Mouse (Mus musculus) testis, postnatal 14 days (tissue): ENCODE results near the gene Btbd9.
A peak's percentile ranks its signal among the peaks of the same experiment; 100 is the strongest.
"Not testable (repeated sequence)": the region's sequence is repeated elsewhere in the genome, so short reads cannot be mapped to it uniquely, and the experiment has no call there.

Source experiments
- DNase-seq: peaks from one replicate; pipeline ENCODE4 v3.0.0; 2021; ENCODE audit warnings: low spot score

Btbd9 gene

GRCm38 (mm10) chr17:30575941-30576773 is at the start of gene Btbd9:
Gene Btbd9 (minus strand): TSS chr17:30576488.
- peak; percentile 92 for DNase-seq

DNA sequence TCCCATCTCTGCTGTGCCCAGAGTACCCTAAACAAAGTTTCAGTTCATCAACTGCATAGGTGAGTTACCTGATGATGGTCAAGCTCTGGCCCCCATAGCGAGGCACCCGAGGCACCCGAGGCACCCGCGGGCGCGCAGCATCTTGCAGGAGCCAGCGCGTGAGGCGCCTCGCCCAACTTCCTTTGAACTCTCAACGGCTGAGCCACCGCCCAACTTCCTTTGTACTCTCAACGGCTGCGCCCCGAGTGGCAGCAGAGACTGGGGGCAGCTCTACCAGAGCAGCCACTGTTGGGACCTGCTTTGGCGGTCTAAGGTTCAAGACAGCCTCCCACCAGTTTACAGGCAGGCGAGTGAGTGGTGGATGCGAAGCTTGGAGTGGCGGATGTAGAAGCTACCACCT is 47.8 kb upstream of the Btbd9 start, which contains the start of gene Dnah8:
Gene Dnah8 (plus strand): TSS at position 223 of the 400 bp plus-strand sequence.
- not testable (repeated sequence) for DNase-seq

- DNase-seq, result no peak
Observed at GRCm38 (mm10) chr17:30623200-30623599, 46.9 kb upstream of the Btbd9 start.

DNA sequence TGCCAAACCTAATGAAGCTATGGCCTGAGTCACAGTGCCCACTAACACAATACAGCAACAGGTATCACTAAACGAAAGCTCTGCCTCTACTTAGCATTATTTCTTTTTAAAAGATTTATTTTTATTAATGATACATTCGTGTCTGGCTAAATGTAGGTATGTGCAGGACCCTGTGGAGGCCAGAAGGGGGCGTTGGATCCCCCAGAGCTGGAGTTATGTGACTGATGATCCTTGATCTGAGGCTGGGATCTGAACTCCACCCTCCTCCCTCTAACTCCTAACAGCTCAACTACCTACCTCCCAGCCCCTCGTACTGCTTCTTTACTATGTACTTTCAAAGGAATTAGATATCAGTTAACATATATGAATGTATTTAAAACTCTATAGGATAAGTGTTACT is 45.2 kb upstream of the Btbd9 start:
- no peak for DNase-seq

- no peak for DNase-seq
Observed at GRCm38 (mm10) chr17:30620548-30620947, 44.3 kb upstream of the Btbd9 start.

DNA sequence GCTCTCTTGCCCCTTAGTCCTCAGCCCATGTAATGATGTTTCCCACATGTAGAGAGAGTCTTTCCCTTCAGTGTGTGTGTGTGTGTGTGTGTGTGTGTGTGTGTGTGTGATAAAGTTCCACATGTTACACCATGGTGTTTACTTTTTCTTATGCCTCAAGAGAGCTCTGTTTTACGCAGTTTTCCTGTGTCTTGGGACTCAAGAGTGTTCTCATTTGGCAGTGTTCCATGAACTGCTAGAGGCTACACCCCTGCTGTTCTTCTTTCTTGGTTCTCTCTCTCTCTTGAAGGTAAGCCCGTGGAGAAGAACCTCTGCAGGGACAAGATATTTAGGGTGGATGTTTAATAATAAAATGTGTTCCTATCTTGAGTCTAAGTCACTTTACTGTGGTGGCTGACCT is 42.9 kb upstream of the Btbd9 start:
- no peak for DNase-seq

DNA sequence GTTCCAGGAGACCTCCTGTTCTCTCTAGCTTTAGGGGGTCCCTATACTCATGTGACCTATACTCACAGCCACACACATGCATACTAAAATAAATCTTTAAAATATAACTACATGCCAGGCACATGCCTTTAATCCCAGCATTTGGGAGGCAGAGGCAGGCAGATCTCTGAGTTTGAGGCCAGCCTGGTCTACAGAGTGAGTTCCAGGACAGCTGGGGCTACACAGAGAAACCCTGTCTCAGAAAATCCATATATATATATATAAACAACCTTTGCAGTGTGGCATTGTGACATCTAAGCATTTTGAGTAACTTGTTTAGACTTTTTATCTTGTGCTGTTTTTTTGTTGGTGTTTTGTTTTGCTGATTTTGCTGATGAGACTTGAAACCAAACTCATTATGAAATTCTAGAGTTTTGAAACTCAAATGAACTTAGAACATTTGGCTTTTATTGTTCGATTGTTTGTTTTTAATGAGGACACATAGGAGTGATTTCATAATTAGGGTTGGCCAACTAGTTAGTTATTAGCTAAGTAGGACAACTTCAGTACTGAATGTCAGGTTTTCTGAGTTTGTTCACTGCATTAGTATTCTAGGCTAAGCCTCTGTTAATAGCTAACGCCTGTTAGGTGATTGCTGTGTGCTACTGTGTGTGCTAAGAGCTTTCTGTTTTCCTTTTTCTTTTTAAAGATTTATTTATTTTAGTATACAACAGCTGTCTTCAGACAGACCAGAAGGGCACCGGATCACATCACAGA is 42.0 kb upstream of the Btbd9 start:
- no peak for DNase-seq

DNA sequence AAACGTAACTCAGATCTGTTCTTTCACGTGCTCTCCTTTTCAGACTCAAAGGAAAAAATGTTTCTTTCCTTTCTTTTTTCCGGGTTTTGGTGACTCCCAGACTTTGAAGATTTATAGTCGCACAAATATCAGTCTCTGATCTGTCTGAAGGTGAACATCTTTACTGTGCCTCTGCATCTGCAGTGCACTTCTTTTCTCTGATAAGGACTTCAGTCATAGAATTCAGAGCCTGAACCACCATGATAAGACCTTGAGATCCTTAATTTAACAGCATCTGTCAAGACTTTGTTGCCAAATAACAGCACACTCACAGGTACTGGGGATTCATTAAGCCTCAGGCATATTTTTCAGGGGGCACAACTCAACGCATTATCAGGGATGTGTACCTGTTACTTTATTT is 39.9 kb upstream of the Btbd9 start:
- no peak for DNase-seq

GRCm38 (mm10) chr17:30613350-30613749 is 37.1 kb upstream of the Btbd9 start:
- DNase-seq, result no peak

DNA sequence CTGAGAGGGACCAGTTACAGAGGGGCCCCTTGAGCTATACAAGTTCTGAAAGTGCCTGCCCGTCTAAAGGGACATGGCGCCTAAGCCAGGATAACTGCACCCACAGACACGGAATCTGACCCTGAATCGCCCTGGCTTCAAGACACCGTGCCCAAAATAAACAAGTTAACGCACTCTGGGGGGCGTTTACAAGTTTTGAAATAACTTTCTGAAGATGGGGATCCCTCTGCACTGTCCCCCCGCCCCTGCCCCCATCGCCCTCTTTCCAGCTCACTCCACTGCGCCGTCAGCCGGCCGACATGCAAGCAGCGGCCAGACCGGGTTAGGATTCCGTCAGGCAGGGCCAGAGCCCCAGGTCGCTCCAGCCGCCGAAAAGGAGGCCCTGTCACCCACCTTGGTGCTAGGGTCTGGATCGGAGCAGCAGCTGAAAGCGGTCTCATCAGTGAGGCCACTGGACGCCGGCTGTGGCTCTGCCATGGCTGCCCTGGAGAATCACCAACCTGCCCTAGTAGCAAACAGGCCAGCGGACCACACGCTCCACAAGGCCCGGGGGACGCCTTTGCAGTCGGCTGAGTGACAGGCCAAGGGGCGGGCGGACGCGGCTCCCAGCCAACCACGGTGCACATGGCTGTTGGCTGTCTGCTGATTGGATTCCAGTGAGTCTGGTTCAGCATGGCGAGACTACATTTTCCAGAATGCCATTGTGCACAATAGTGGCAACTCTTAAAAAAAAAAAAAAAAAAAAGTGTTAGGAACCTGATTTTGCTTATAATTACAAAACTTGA is 36.0 kb upstream of the Btbd9 start:
- peak; percentile 99 for DNase-seq

GRCm38 (mm10) chr17:30611221-30612074 is 35.2 kb upstream of the Btbd9 start:
- no peak for DNase-seq

GRCm38 (mm10) chr17:30610739-30611138 is 34.5 kb upstream of the Btbd9 start:
- DNase-seq, result no peak

DNA sequence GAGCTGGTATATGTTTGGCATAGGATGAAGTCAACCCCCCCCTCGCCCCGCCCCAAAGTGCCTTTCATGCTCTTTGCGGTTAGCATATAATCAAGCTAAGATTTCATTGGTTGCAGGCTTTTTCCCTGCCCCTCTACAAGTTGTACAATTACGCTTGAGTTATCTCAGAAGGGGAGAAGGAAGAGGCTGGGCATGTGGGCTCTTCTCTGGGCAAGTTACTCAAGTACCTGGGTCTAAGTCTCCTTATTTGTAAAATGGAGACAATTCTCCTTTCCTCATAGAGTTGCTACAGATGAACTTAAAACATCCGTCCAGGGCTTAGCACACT is 33.7 kb upstream of the Btbd9 start:
- no peak for DNase-seq

DNA sequence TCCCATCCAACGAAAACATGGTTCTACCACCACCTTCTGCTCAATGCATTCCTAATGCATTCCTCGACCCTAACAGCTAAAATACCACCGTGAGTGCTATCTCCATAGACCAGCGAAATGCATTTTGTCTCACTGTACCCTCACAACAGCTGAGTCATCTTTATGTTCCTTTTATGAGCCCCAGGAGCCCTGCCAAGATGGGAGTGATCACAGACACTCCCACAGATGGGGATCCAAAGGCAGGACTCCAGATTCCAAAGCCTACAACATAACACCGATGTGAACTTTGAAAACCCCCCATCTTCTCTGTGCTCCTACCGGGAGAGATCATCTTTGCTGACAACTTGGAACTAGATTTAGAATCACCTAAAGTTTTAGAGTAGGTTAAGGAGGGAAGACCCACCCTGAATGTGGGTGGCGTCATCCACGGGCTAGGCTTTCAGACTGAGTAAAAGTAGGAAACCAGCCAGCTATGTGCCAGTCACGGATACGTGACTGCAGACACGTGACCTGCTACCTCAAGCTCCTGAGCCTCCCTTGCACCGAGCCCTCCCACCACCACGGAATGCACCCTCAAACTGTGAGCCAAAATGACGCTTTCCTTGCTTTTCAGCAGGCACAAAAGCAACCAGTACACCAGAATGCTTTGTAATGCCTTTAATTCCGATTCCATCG is 33.2 kb upstream of the Btbd9 start:
- DNase-seq, result no peak

GRCm38 (mm10) chr17:30607909-30608495 is 31.7 kb upstream of the Btbd9 start:
- no peak for DNase-seq

DNA sequence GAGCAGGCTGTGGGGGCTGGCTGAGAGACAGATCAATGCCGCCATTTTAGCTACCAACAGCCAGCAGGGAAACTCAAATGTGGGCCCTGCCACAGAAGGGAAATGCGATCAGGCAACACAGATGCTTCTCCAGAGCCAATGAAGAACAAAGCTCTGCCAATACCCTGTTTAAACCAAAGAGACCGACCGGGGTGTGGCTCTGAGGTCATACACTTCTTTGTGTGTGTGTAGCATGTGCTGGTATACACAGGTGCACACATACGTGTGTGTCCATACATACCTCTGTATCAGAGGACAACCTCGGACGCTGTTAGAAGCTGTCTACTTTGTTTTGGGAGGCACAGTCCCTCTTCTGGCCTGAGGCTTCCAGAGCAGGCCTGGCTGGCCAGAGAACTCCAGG is 31.0 kb upstream of the Btbd9 start:
- no peak for DNase-seq

GRCm38 (mm10) chr17:30606634-30607081 is 30.4 kb upstream of the Btbd9 start:
- no peak for DNase-seq

DNA sequence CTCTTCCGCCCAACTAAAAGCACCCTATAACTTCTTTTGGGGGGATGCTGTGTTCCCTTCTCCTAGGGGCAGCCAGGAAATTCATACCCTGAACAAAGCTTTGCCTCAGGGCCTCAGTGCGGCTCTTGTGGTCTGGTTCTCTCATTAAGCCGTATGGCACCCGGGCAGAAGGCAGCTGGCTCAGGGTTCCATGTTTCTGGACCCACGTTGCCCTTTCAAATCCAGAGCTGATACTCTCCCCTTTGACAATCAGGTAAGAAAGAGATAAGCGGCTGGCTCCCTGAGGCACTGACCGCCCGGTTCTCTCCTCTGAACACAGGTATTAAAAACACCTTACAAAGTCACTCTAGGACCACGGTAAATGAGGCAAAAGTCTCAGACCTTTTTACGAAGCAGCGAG is 29.9 kb upstream of the Btbd9 start:
- DNase-seq, result no peak

DNA sequence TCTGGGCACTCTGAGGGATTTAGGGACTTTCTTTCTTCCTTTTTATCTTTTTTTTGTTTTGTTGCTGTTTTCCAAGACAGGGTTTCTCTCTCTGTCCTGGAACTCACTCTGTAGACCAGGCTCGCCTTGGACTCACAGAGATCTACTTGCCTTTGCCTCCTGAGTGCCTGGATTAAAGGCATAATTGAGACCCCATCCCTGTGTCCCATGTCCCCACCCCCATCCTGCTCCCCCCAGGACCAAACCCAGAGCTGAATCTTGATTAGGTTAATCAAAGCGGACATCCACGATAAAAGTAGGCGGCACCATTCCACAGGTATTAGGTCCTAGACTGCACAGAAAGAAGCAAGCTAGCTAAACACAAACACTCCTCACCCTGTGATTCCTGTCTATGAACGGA is 28.7 kb upstream of the Btbd9 start:
- no peak for DNase-seq

DNA sequence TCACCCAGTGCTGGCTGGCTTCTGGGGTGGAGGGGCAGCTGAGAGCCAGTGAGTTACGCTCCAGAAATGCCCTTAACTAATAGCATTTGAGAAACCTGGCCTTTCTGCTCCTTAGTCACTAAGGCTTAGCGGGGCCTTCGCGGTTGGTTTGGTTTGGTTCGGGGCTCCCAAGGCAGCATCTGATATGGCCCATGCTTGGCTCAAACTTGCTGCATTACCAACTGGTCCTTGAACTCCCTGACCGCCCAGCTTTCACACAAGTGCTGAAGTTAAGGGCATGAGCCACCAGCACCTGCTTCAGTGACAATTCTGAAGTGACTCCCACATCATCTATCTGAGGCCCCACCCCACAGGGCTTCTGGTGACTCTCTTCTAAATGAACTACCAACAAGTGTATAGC is 28.0 kb upstream of the Btbd9 start:
- DNase-seq, result no peak

DNA sequence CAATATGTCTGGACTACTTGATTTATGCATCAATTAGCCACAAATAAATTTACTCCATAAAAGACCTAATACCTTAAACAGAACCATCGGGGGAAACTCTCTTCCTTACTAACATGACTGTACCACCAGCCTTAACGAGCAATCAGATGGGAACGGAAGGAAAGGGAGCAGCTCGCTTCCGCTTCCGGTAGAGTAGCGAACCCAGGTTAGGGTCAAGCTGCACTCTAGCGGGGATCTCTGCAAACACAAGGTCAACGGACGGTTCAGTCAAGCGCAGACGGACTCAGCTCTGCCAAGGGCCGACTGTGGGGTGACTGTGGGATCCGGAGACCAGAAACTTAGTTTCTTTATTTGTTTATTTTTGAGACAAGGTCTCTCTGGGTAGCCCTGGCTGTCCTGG is 25.9 kb upstream of the Btbd9 start:
- peak; percentile 42 for DNase-seq
